Mouse (Mus musculus) hindbrain, embryonic 14.5 days (tissue): Measurements from ENCODE around the gene Ptgds. TPM values are rescaled to one million over a fixed set of nuclear protein-coding genes. Genes with fewer than 3 reads are reported as not detected.

Source experiments
- ATAC-seq: fragments of 200-750 bp; cut with Nextera tagmentation; 2 replicates; pipeline ENCODE4 v1.8.0; 2017; ENCODE audit warnings: moderate number of reproducible peaks, mild to moderate bottlenecking, moderate TSS enrichment, moderate library complexity; ENCODE audit not compliant: low FRiP score
- DNase-seq: peaks from one replicate; pipeline ENCODE4 v3.0.0-alpha.2; 2015; ENCODE audit warnings: low spot score
- H3K27ac ChIP-seq: fragments of 300-500 bp; sonication (generic); 2 replicates; pipeline ENCODE4 v1.5.1; 2014; ENCODE audit warnings: mild to moderate bottlenecking, moderate library complexity
- H3K27me3 ChIP-seq: fragments of 300-500 bp; sonication (generic); 2 replicates; pipeline ENCODE4 v1.6.1; 2014; ENCODE audit warnings: mild to moderate bottlenecking, low read length, mixed read lengths; ENCODE audit not compliant: control insufficient read depth, insufficient read depth
- H3K36me3 ChIP-seq: fragments of 300-500 bp; sonication (generic); replicated peaks from 2 replicates; pipeline ENCODE4 v1.6.1; 2014; ENCODE audit not compliant: control insufficient read depth, insufficient read depth
- H3K4me1 ChIP-seq: fragments of 300-500 bp; sonication (generic); replicated peaks from 2 replicates; pipeline ENCODE4 v1.6.1; 2014; ENCODE audit warnings: antibody characterized with exemption, low read length, mixed read lengths; ENCODE audit not compliant: control insufficient read depth, insufficient read depth
- H3K4me2 ChIP-seq: fragments of 300-500 bp; sonication (generic); replicated peaks from 2 replicates; pipeline ENCODE4 v1.6.1; 2014; ENCODE audit warnings: mild to moderate bottlenecking, moderate library complexity
- H3K4me3 ChIP-seq: fragments of 300-500 bp; sonication (generic); replicated peaks from 2 replicates; pipeline ENCODE4 v1.5.1; 2014; ENCODE audit warnings: mild to moderate bottlenecking, low read length
- H3K9ac ChIP-seq: fragments of 300-500 bp; sonication (generic); 2 replicates; pipeline ENCODE4 v1.6.1; 2014
- H3K9me3 ChIP-seq: fragments of 300-500 bp; sonication (generic); 2 replicates; pipeline ENCODE4 v1.6.1; 2016; ENCODE audit warnings: low read length; ENCODE audit not compliant: control insufficient read depth
- WGBS: fragments of 180-500 bp; shearing (Covaris S2); extraction: QIAGEN DNeasy Blood & Tissue Kit; methylation state at CpG from one replicate; pipeline ENCODE4 v1.1.7; 2014; 5-methylcytosine and 5-hydroxymethylcytosine counted together
- microRNA-seq: library from miRNA; unstranded; fragments of <30 nt; microRNA quantifications from one replicate; pipeline ENCODE4, GENCODE M21; 2016
- polyA plus RNA-seq: library from polyadenylated mRNA; unstranded; fragments of >200 nt; fragmentation: Nextera tagmentation; extraction: Ambion mirVana; gene quantifications from 2 replicates; pipeline ENCODE4 v1.2.1, GENCODE M21; 2014

Ptgds gene
- polyA plus RNA-seq, 1 experiment from 2014 or later = 230 TPM

GRCm38 (mm10) chr2:25423626-25424025 lies 46.2 kb downstream of the Ptgds start:
- Histone ChIP-seq H3K9me3 (no peaks in the 10 kb centered on the region), H3K36me3 (no peaks in the 10 kb centered on the region), H3K27me3 (peaks cover 10% of the 10 kb centered on the region; the same call in 1 of the 2 replicates), H3K4me1 (no peaks in the 10 kb centered on the region), H3K9ac (no peak overlapping the region), H3K27ac (no peak overlapping the region), H3K4me2 (no peak overlapping the region), H3K4me3 (no peak overlapping the region)
- ATAC-seq (no peak), DNase-seq (no peak)
- 67% methylated on average over 1 of the region's 1 CpGs for WGBS

GRCm38 (mm10) chr2:25422587-25423410 lies 47.0 kb downstream of the Ptgds start, which contains the start of gene Fut7:
TSS of gene Fut7 (plus strand) at chr2:25423267.
- Histone ChIP-seq H3K4me1 (no peaks in the 10 kb centered on the region), H3K27me3 (peaks cover 10% of the 10 kb centered on the region; the same call in 1 of the 2 replicates), H3K9me3 (no peaks in the 10 kb centered on the region), H3K36me3 (no peaks in the 10 kb centered on the region), H3K27ac (no peak within 1 kb of the TSS), H3K4me3 (no peak within 1 kb of the TSS), H3K4me2 (no peak within 1 kb of the TSS), H3K9ac (no peak within 1 kb of the TSS)
- WGBS = 69% methylated on average over 17 of the region's 17 CpGs
- DNase-seq (no peak), ATAC-seq (no peak)

- H3K4me1 ChIP-seq = no peaks in the 10 kb centered on the region
- 24% methylated on average over 3 of the region's 3 CpGs for WGBS
- H3K27ac ChIP-seq = no peak overlapping the region
- ATAC-seq (no peak), DNase-seq (peak; percentile 61)
- H3K9me3 ChIP-seq = no peaks in the 10 kb centered on the region
- no peak overlapping the region for H3K4me2 ChIP-seq
- peaks cover 10% of the 10 kb centered on the region; the same call in 1 of the 2 replicates for H3K27me3 ChIP-seq
- no peaks in the 10 kb centered on the region for H3K36me3 ChIP-seq
- no peak overlapping the region; the same call in 1 of the 2 replicates for H3K9ac ChIP-seq
- no peak overlapping the region for H3K4me3 ChIP-seq
Measured at GRCm38 (mm10) chr2:25421896-25422295, 48.0 kb downstream of the Ptgds start.

GRCm38 (mm10) chr2:25417426-25417825 lies 52.4 kb downstream of the Ptgds start:
- DNase-seq = no peak
- H3K9me3 ChIP-seq = no peaks in the 10 kb centered on the region
- no peaks in the 10 kb centered on the region for H3K27me3 ChIP-seq
- no peak overlapping the region for H3K9ac ChIP-seq
- no peak overlapping the region for H3K27ac ChIP-seq
- ATAC-seq = no peak
- H3K4me1 ChIP-seq = no peaks in the 10 kb centered on the region
- H3K4me3 ChIP-seq = no peak overlapping the region
- peaks cover 18% of the 10 kb centered on the region for H3K36me3 ChIP-seq
- no peak overlapping the region for H3K4me2 ChIP-seq
- WGBS = 14% methylated on average over 3 of the region's 3 CpGs

Small RNA genes within 50 kb of the gene (microRNA-seq; reads per million reads assigned to microRNA genes)
- not detected for gene Mir3087

Other genes starting within 250 kb of the Ptgds start
- gene Tubb4b, start 245.3 kb downstream of the Ptgds start, polyA plus RNA-seq = 382 and 411 TPM in 2 replicates
- gene Slc34a3, start 235.7 kb downstream of the Ptgds start, polyA plus RNA-seq = not detected in 2 replicates
- gene Rnf224, start 233.3 kb downstream of the Ptgds start, polyA plus RNA-seq = not detected in 2 replicates
- gene Rnf208, start 227.8 kb downstream of the Ptgds start, polyA plus RNA-seq = 166 and 177 TPM in 2 replicates
- 0.59 TPM in 1 of 2 replicates, not detected in the other for gene Cysrt1, start 227.6 kb downstream of the Ptgds start, polyA plus RNA-seq
- gene AL732309.1, start 223.2 kb downstream of the Ptgds start, polyA plus RNA-seq = 2.9 and 5.3 TPM in 2 replicates
- gene Tmem203, start 214.6 kb downstream of the Ptgds start, polyA plus RNA-seq = 9.8 and 12.5 TPM in 2 replicates
- gene Tprn, start 207.4 kb downstream of the Ptgds start, polyA plus RNA-seq = 13.4 and 14.7 TPM in 2 replicates
- 175 and 190 TPM in 2 replicates for gene Ssna1, start 197.6 kb downstream of the Ptgds start, polyA plus RNA-seq
- 113 and 114 TPM in 2 replicates for gene Anapc2, start 197.6 kb downstream of the Ptgds start, polyA plus RNA-seq
- gene Tmem210, start 181.9 kb downstream of the Ptgds start, polyA plus RNA-seq = not detected in 2 replicates
- not detected in 2 replicates for gene Lrrc26, start 180.1 kb downstream of the Ptgds start, polyA plus RNA-seq
- 57.2 and 68.4 TPM in 2 replicates for gene Grin1, start 150.9 kb downstream of the Ptgds start, polyA plus RNA-seq
- 51.6 and 66.0 TPM in 2 replicates for gene Man1b1, start 137.7 kb downstream of the Ptgds start, polyA plus RNA-seq
- 21.5 and 24.7 TPM in 2 replicates for gene Dpp7, start 113.7 kb downstream of the Ptgds start, polyA plus RNA-seq
- gene Uap1l1, start 104.4 kb downstream of the Ptgds start, polyA plus RNA-seq = 6.3 and 6.8 TPM in 2 replicates
- gene Sapcd2, start 97.7 kb downstream of the Ptgds start, polyA plus RNA-seq = 10.0 and 10.8 TPM in 2 replicates
- gene Entpd2, start 74.2 kb downstream of the Ptgds start, polyA plus RNA-seq = 2.6 and 3.3 TPM in 2 replicates
- gene Npdc1, start 70.7 kb downstream of the Ptgds start, polyA plus RNA-seq = 365 and 378 TPM in 2 replicates
- 0.37 TPM in 1 of 2 replicates, not detected in the other for gene Fut7, start 46.8 kb downstream of the Ptgds start, polyA plus RNA-seq
- gene Abca2, start 41.3 kb downstream of the Ptgds start, polyA plus RNA-seq = 15.6 and 17.3 TPM in 2 replicates
- 2.2 and 2.6 TPM in 2 replicates for gene Clic3, start 13.2 kb downstream of the Ptgds start, polyA plus RNA-seq
- gene Paxx, start 9.0 kb downstream of the Ptgds start, polyA plus RNA-seq = 93.1 and 109 TPM in 2 replicates
- not detected in 2 replicates for gene Lcn12, start 23.9 kb upstream of the Ptgds start, polyA plus RNA-seq
- 116 and 118 TPM in 2 replicates for gene Fbxw5, start 30.7 kb upstream of the Ptgds start, polyA plus RNA-seq
- 4.1 and 5.5 TPM in 2 replicates for gene C8g, start 31.7 kb upstream of the Ptgds start, polyA plus RNA-seq
- 15.6 and 16.3 TPM in 2 replicates for gene Traf2, start 76.9 kb upstream of the Ptgds start, polyA plus RNA-seq
- 353 and 366 TPM in 2 replicates for gene Edf1, start 87.8 kb upstream of the Ptgds start, polyA plus RNA-seq
- gene Mamdc4, start 104.8 kb upstream of the Ptgds start, polyA plus RNA-seq = 1.3 and 1.7 TPM in 2 replicates
- gene Phpt1, start 105.2 kb upstream of the Ptgds start, polyA plus RNA-seq = 171 and 187 TPM in 2 replicates
- 10.8 and 12.7 TPM in 2 replicates for gene Ajm1, start 111.7 kb upstream of the Ptgds start, polyA plus RNA-seq
- gene Rabl6, start 138.5 kb upstream of the Ptgds start, polyA plus RNA-seq = 59.0 and 61.6 TPM in 2 replicates
- 0.26 and 0.44 TPM in 2 replicates for gene Ccdc183, start 147.6 kb upstream of the Ptgds start, polyA plus RNA-seq
- 52.5 and 53.5 TPM in 2 replicates for gene Tmem141, start 152.0 kb upstream of the Ptgds start, polyA plus RNA-seq
- 3.9 and 4.0 TPM in 2 replicates for gene Fcna, start 158.0 kb upstream of the Ptgds start, polyA plus RNA-seq
- gene Lcn8, start 183.1 kb upstream of the Ptgds start, polyA plus RNA-seq = not detected in 2 replicates
- gene Lcn5, start 187.9 kb upstream of the Ptgds start, polyA plus RNA-seq = not detected in 2 replicates
- gene Lcn6, start 206.7 kb upstream of the Ptgds start, polyA plus RNA-seq = not detected in 2 replicates
- gene Lcn10, start 212.7 kb upstream of the Ptgds start, polyA plus RNA-seq = not detected in 2 replicates
- gene Obp2a, start 230.0 kb upstream of the Ptgds start, polyA plus RNA-seq = not detected in 2 replicates
- 145 and 153 TPM in 2 replicates for gene Bmyc, start 236.7 kb upstream of the Ptgds start, polyA plus RNA-seq